Mouse (Mus musculus): ENCODE measurements at regions not wholly inside any gene's neighbourhood (a gene's known extent, or its start where the extent isn't known, plus 50 kb on each side); places are given as distances from the start of the nearest gene placed in this dataset.

- TF ChIP-seq CTCF (IDR thresholded peaks at IDR 0.05; ENCODE audit: control insufficient read depth, insufficient read depth, insufficient read length) (no peak), FOSL1 (IDR thresholded peaks at IDR 0.05; ENCODE audit: insufficient read depth, low read length, poor library complexity, severe bottlenecking) (no peak), CEBPB (IDR thresholded peaks at IDR 0.05; ENCODE audit: low read depth) (no peak)
These were observed 119.6 kb upstream of the Rbms1 start for GRCm38 (mm10) chr2:61082640-61083039.

All from C2C12 (cell line).